Mouse (Mus musculus) embryonic facial prominence, embryonic 10.5 days (tissue): ENCODE measurements around the gene Dnah9. TPM values are rescaled to one million over a fixed set of nuclear protein-coding genes. Genes with fewer than 3 reads are reported as not detected.

ENCODE experiments used
- DNase-seq: peaks from one replicate; pipeline ENCODE4 v3.0.0-alpha.2; 2017; ENCODE audit warnings: low spot score
- H3K27ac ChIP-seq: fragments of 300-500 bp; sonication (generic); replicated peaks from 2 replicates; pipeline ENCODE4 v1.5.1; 2016; ENCODE audit warnings: mild to moderate bottlenecking
- H3K27me3 ChIP-seq: fragments of 300-500 bp; sonication (generic); replicated peaks from 2 replicates; pipeline ENCODE4 v1.6.1; 2016; ENCODE audit warnings: low read depth, mild to moderate bottlenecking; ENCODE audit not compliant: poor library complexity, severe bottlenecking
- H3K36me3 ChIP-seq: fragments of 300-500 bp; sonication (generic); replicated peaks from 2 replicates; pipeline ENCODE4 v1.6.1; 2016; ENCODE audit warnings: mild to moderate bottlenecking, moderate library complexity
- H3K4me1 ChIP-seq: fragments of 300-500 bp; sonication (generic); 2 replicates; pipeline ENCODE4 v1.6.1; 2016
- H3K4me3 ChIP-seq: fragments of 300-500 bp; sonication (generic); 2 replicates; pipeline ENCODE4 v1.5.1; 2016; ENCODE audit warnings: mild to moderate bottlenecking, moderate library complexity
- H3K9me3 ChIP-seq: fragments of 300-500 bp; sonication (generic); 2 replicates; pipeline ENCODE4 v1.6.1; 2016; ENCODE audit warnings: mild to moderate bottlenecking
- WGBS: fragments of 180-500 bp; shearing (Covaris S2); methylation state at CpG from one replicate; pipeline ENCODE4 v1.1.7; 2016; 5-methylcytosine and 5-hydroxymethylcytosine counted together
- polyA plus RNA-seq: library from polyadenylated mRNA; unstranded; fragments of >200 nt; fragmentation: Nextera tagmentation; extraction: Ambion mirVana; gene quantifications from 2 replicates; pipeline ENCODE4 v1.2.1, GENCODE M21; 2016

The Dnah9 gene
- polyA plus RNA-seq, 1 experiment from 2014 or later, result 0.26 TPM

DNA sequence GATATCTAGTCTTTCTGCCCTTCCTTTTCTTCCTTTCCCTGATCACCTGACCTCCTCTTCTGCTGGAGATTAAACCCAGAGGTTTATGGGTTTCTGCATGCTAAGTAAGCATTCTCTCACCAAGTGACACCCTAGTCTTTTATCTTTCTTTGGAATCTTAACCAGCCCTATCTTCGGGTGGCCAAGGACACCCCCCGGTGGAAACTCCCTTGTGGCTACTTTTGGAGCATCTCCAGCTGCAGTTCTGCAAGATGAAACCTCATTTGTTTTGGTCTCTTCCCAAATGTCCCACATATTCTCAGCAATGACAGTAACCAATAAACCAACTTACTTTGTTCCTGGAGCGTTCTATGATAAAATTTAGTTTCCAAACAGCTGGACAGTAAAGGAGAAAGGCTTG is 109.4 kb downstream of the Dnah9 start:
- 85% methylated on average over 3 of the region's 3 CpGs for WGBS
- H3K36me3 ChIP-seq, result no peaks in the 10 kb centered on the region

DNA sequence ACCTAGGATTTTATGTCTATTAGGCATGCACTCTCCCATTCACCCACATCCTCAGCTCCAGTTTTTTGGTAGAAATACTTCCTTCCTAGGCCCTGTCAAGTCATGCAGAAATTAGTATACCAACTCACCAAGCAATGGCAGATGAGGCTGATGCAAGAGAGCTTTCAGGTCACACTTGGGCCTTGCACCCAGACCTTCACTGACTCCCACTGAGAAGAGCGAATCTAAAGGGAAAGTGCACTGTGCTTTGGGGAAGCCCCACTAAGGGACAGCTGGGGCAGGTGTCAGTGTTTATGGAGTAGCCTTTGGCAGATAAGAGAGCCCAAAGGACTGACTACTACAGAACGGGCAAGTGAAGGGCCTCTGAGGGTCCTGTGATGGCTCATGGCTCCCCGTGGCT is 117.1 kb downstream of the Dnah9 start:
- Histone ChIP-seq H3K4me3 (no peak overlapping the region), H3K9me3 (no peaks in the 10 kb centered on the region), H3K27ac (no peak overlapping the region), H3K36me3 (no peaks in the 10 kb centered on the region), H3K4me1 (no peaks in the 10 kb centered on the region), H3K27me3 (no peaks in the 10 kb centered on the region)
- 89% methylated on average over 3 of the region's 3 CpGs for WGBS
- DNase-seq, result no peak

More for the DNA sequence above, 109.4 kb downstream of the Dnah9 start:
- DNase-seq, result no peak
- no peak overlapping the region for H3K4me3 ChIP-seq
- H3K4me1 ChIP-seq, result no peaks in the 10 kb centered on the region
- no peak overlapping the region for H3K27ac ChIP-seq
- H3K27me3 ChIP-seq, result no peaks in the 10 kb centered on the region
- no peaks in the 10 kb centered on the region for H3K9me3 ChIP-seq

DNA sequence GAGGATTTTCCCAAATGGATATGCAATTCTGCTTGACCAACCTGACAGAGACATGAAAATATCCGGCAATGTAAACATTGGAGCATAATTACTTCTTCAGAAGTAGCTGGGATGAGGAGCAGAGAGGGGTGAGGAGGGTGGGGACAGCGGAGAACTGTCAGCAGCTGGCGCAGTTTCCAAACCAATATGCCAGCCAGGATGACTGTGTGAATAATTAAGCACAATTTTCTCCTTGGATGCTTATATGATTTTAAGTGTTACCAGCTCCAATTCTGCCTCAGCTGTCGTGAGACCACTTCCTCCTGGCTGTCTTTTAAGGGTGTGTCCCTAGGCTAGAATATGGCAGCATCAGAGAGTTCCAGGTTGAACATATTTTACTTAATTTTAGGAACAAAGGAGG is 119.2 kb downstream of the Dnah9 start:
- DNase-seq, result no peak
- 70% methylated on average over 4 of the region's 4 CpGs for whole genome bisulfite sequencing
- Histone ChIP-seq H3K36me3 (no peaks in the 10 kb centered on the region), H3K27me3 (no peaks in the 10 kb centered on the region), H3K4me1 (no peaks in the 10 kb centered on the region), H3K27ac (no peak overlapping the region), H3K4me3 (no peak overlapping the region), H3K9me3 (no peaks in the 10 kb centered on the region)

DNA sequence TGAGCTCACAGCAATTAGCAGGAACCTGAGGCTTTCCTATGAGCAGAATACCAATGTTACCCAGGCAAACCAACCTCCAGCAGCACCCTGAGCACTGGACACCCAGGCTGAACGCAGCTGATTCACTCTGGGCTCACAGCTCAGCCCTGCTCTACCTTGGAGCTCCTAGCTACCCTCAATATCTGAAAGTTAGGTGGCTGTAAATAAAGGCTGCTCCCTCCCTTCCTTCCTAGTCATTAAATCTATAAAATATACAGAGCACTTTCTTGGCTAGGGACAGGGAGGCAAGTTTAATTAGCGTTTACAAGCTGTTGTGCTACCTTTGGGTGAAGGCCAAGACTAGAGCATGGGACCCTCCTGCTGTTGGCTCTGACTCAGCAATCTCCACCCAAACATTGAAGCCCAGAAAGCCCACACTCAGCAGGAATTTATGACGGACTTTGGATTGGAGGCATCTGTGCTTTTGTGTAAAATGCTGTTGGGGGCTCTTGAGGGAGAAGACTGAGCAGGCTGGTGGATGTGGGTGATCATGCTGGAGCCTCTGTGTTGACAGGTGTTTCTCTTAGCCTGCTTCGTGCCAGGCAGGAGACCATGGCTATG is 121.7 kb downstream of the Dnah9 start:
- Histone ChIP-seq H3K9me3 (no peaks in the 10 kb centered on the region), H3K4me1 (peaks cover 5% of the 10 kb centered on the region; the same call in 1 of the 2 replicates), H3K27me3 (no peaks in the 10 kb centered on the region), H3K36me3 (no peaks in the 10 kb centered on the region), H3K27ac (no peak overlapping the region), H3K4me3 (no peak overlapping the region)
- 77% methylated on average over 4 of the region's 4 CpGs for WGBS
- DNase-seq, result no peak

DNA sequence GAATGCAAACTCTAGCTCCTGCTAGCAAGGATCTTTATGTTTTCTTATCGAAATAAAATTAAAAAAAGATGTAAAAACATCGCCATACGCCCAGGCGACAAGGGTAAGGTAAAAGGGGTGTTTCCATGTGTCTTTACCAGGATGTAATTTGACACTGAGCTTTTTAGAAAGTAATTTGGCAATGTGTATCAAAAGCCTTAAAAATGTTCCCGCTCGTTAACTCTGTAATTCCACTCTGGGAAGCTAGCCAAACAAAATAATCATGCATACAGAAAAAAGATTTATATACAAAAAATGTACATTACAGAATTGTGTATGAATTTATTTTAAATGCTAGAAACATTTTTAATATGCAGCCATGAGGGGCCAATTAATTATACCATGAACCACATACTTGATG is 124.7 kb downstream of the Dnah9 start:
- WGBS, result 54% methylated on average over 6 of the region's 6 CpGs
- no peaks in the 10 kb centered on the region for H3K27me3 ChIP-seq
- no peak overlapping the region for H3K4me3 ChIP-seq
- H3K4me1 ChIP-seq, result peaks cover 5% of the 10 kb centered on the region; the same call in 1 of the 2 replicates
- H3K36me3 ChIP-seq, result no peaks in the 10 kb centered on the region
- no peaks in the 10 kb centered on the region for H3K9me3 ChIP-seq
- DNase-seq, result no peak
- H3K27ac ChIP-seq, result no peak overlapping the region

DNA sequence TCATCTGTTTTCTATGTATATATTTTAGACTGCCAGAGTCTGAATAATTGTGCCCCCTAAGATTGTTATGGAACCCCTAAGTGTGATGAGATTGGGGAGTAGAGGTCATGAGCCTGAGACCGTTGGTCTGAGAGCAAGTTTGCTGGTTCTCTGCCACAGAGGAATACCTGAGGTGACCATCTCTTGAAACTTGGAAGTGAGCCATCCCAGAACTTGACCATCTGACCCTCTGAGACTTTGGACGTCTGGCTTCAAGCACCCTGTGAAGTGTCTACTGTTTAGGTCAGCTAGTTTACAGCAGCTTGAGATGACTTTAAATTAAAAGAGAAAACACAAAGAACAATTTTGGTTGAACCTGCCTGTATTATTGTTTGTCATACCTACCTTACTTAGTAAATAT is 125.8 kb downstream of the Dnah9 start:
- Histone ChIP-seq H3K27me3 (no peaks in the 10 kb centered on the region), H3K27ac (no peak overlapping the region), H3K4me1 (peaks cover 5% of the 10 kb centered on the region; the same call in 1 of the 2 replicates), H3K36me3 (no peaks in the 10 kb centered on the region), H3K9me3 (no peaks in the 10 kb centered on the region), H3K4me3 (no peak overlapping the region)
- 89% methylated on average over 2 of the region's 2 CpGs for WGBS
- DNase-seq, result no peak

DNA sequence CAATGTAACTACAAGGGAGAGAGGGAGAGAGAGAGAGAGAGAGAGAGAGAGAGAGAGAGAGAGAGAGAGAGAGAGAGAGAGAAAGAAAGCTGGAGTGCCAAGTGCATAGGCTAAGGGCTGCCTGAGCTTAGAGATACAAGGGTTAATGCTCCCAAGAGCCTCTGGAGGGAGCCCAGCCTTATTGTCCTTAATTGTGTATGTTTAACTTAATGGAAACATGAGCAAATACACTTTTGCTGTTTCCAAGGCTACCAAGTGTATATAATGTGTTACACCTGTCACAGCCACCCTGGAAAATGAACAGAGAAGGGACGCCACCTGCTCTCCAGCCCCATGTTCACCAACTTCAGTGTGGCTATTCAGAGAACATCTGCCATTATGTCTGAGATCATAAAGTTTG is 142.6 kb downstream of the Dnah9 start:
- DNase-seq, result no peak
- H3K4me1 ChIP-seq, result no peaks in the 10 kb centered on the region
- H3K27ac ChIP-seq, result no peak overlapping the region
- no peaks in the 10 kb centered on the region for H3K36me3 ChIP-seq
- no peaks in the 10 kb centered on the region for H3K9me3 ChIP-seq
- H3K4me3 ChIP-seq, result no peak overlapping the region
- no peaks in the 10 kb centered on the region for H3K27me3 ChIP-seq
- WGBS, result 88% methylated on average over 1 of the region's 1 CpGs

DNA sequence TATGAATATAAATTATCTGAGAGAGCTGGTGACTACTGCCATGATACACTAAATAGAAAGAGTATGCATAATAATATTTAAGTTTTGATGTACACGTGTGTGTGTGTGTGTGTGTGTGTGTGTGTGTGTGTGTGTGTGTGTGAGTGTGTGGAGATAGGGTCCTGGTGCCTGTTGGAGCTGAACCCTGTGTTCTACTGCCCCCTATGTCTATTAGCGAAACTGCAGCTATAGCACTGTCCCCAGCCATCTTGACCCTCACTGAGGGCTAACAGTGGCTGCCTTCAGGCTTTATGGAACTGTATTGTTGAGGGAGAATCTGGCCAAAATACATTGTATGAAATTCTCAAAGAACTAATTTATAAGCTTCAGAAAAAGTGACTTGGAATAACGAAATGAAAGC is 192.5 kb downstream of the Dnah9 start:
- no peak overlapping the region for H3K27ac ChIP-seq
- no peak for DNase-seq
- WGBS, result 59% methylated on average over 3 of the region's 3 CpGs
- no peaks in the 10 kb centered on the region for H3K4me1 ChIP-seq
- no peaks in the 10 kb centered on the region for H3K36me3 ChIP-seq
- no peaks in the 10 kb centered on the region for H3K27me3 ChIP-seq
- H3K9me3 ChIP-seq, result no peaks in the 10 kb centered on the region
- no peak overlapping the region for H3K4me3 ChIP-seq

DNA sequence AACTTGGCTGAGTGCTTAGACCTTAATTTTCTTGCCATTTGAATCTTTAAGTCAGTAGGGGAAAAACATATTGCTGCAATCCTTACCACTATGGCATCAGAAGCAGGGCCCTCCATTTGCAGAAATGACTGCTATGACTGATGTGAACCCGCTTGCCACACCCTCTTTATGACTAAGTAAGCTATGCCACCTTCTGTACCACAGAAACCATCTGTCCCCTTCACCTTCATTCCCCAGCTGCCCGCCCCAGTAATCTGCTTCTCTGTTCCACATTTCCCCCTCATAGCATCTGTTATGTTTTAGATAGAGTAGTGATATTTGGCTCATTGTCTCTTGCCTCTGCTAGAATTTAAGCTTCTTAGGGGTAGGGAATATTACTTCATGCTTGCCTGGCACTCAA is 237.6 kb downstream of the Dnah9 start:
- 85% methylated on average over 2 of the region's 2 CpGs for WGBS
- DNase-seq, result no peak
- no peaks in the 10 kb centered on the region for H3K36me3 ChIP-seq
- no peaks in the 10 kb centered on the region for H3K4me1 ChIP-seq
- H3K9me3 ChIP-seq, result no peaks in the 10 kb centered on the region
- H3K4me3 ChIP-seq, result no peak overlapping the region
- no peak overlapping the region for H3K27ac ChIP-seq
- H3K27me3 ChIP-seq, result no peaks in the 10 kb centered on the region

DNA sequence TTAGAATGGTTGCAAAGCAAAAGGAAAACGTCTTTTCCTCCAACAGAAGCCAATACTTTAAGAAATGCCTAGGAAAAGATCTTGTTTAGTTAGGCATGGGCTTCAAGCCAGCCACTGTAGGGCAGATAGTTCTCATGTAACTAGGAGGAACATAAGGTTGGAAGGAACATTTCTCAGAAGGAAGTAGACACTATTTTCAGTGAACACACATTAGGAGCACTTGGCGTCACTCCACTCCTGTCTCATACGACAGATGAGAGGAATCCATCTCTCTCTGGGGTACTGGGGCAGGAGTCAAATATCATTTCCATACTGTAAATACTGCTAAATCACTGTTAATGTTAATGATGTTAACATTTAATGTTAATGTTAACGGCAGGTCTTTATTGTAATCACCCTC is 238.0 kb downstream of the Dnah9 start:
- Histone ChIP-seq H3K27ac (no peak overlapping the region), H3K27me3 (no peaks in the 10 kb centered on the region), H3K36me3 (no peaks in the 10 kb centered on the region), H3K4me1 (no peaks in the 10 kb centered on the region), H3K4me3 (no peak overlapping the region), H3K9me3 (no peaks in the 10 kb centered on the region)
- 85% methylated on average over 4 of the region's 4 CpGs for WGBS
- no peak for DNase-seq

DNA sequence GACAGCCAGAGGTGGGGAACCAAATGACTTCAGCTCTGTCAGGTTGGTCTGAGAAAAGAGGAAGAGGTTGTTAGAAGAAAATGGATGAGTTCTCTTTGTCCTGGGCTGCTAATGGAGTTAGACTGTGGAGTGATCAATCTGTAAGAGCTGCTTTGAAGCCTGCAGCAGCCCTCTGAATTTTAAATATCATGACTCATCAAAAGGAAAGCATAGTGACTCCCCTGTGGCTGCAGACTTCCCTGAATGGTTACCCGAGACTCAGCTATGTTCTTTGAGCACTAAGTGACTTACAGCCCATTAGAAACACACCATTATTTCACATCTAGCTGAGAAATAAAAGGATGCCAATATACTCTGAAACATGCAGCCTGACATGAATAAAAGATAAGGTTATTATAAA is 240.4 kb downstream of the Dnah9 start:
- Histone ChIP-seq H3K4me1 (no peaks in the 10 kb centered on the region), H3K9me3 (no peaks in the 10 kb centered on the region), H3K27ac (no peak overlapping the region), H3K4me3 (no peak overlapping the region), H3K27me3 (no peaks in the 10 kb centered on the region), H3K36me3 (no peaks in the 10 kb centered on the region)
- 57% methylated on average over 1 of the region's 1 CpGs for WGBS
- no peak for DNase-seq

DNA sequence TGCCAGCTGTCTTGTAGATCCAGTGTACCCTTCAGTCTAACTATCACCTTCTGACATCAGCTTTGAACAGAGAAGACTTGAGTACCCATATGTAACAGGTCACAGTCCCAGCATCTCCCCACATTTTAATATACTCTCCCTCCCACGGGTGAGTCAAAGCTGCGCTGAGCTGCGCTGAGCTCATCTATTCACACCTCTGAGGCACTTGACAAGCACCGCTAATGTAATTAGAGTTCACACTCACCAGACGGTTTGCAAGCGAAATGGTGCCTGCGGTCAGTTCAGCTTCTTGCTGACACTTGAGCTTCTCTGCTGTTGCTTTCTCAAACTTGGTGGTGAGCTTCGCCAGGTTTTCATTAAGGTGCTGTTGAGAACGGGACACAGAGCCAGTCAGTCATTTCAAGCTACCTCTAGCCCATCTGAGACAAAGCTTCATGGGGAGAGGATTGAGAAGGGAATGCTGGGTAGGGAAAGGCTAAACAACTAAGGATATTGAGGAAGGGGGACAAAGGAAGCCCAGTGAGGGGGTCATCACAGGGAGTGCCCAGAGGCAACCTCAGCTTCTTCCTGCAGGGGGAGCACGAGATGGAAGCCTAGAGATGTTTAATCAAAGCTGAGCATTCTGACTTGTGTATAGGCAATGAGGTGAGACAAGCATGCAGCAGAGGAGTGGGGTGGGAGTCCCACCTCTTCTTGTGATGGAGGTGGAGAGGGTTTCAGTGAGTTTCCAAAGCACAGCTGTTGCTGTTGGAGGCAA is 249.7 kb downstream of the Dnah9 start:
- 79% methylated on average over 10 of the region's 10 CpGs for WGBS
- peak; percentile 15 for DNase-seq
- H3K27ac ChIP-seq, result no peak overlapping the region
- no peaks in the 10 kb centered on the region for H3K27me3 ChIP-seq
- no peak overlapping the region for H3K4me3 ChIP-seq
- no peaks in the 10 kb centered on the region for H3K36me3 ChIP-seq
- H3K4me1 ChIP-seq, result no peaks in the 10 kb centered on the region
- H3K9me3 ChIP-seq, result no peaks in the 10 kb centered on the region

DNA sequence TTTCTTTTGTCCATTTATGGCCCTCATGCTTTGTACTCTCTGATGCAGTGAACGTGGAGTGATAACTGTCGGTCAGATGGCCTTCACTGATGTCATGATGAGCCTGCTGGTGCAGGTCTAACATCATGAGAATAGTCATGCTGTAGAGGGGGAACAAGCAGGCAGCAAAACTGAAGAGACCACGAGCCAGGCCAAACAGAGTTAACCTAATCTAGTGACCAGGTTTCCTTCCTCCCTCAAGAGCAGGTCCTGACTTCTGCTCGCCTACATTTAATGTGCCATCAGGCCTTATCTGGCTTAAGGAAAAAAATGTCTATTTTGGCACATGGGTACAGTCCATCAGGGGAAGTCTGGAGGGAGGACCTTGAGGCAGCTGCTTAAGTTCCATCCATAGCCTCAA is 259.2 kb downstream of the Dnah9 start:
- H3K4me1 ChIP-seq, result no peaks in the 10 kb centered on the region
- H3K4me3 ChIP-seq, result no peak overlapping the region
- WGBS, result 83% methylated on average over 4 of the region's 4 CpGs
- DNase-seq, result no peak
- H3K27me3 ChIP-seq, result no peaks in the 10 kb centered on the region
- no peak overlapping the region for H3K27ac ChIP-seq
- H3K36me3 ChIP-seq, result no peaks in the 10 kb centered on the region
- no peaks in the 10 kb centered on the region for H3K9me3 ChIP-seq
